Mouse (Mus musculus) heart, adult 8-10 months (tissue): ENCODE data around the gene Mlycd. TPM values are rescaled to one million over a fixed set of nuclear protein-coding genes. Genes with fewer than 3 reads are reported as not detected.

ENCODE experiments used
- total RNA-seq, 4 experiments: library from RNA; stranded (reverse); gene quantifications; 2 replicates each; pipeline ENCODE4 v1.2.4; 2022

The Mlycd gene
- total RNA-seq, 4 experiments from 2014 or later: 102 to 129 (median 123) TPM

Other genes with a start within 250 kb of the Mlycd start
- 100 to 1,000 TPM; 154 to 167 (median 157) TPM for gene Hsbp1, start 50.4 kb upstream of the Mlycd start, total RNA-seq
- 1 to 10 TPM; 3.4 to 7.6 (median 5.8) TPM for gene Osgin1, start 39.2 kb downstream of the Mlycd start, total RNA-seq
- gene Necab2, start 51.8 kb downstream of the Mlycd start, total RNA-seq: not detected
- not detected for gene Slc38a8, start 106.8 kb downstream of the Mlycd start, total RNA-seq
- gene Mbtps1, start 163.9 kb downstream of the Mlycd start, total RNA-seq: 10 to 100 TPM; 31.1 to 34.9 (median 33.1) TPM
- 10 to 100 TPM; 18.4 to 22.3 (median 19.8) TPM for gene Hsdl1, start 180.3 kb downstream of the Mlycd start, total RNA-seq
- gene Dnaaf1, start 180.4 kb downstream of the Mlycd start, total RNA-seq: not detected
- gene Taf1c, start 210.3 kb downstream of the Mlycd start, total RNA-seq: 1 to 10 TPM; 3.4 to 4.4 (median 4.0) TPM
- not detected for gene Adad2, start 217.9 kb downstream of the Mlycd start, total RNA-seq
- gene Kcng4, start 240.8 kb downstream of the Mlycd start, total RNA-seq: under 1 TPM in 2 of 4 experiments, not detected in 2; 0.09 to 0.12 TPM